Mouse (Mus musculus): ENCODE measurements around the gene Tescl. TPM values are rescaled to one million over a fixed set of nuclear protein-coding genes. Genes with fewer than 3 reads are reported as not detected.

The Tescl gene
- polyA plus RNA-seq, 1 experiment from 2014 or later, result 0.20 TPM

- 0 out of 2 replicates have a peak, but pooled peaks cover 3% of the 10 kb centered on the region for H3K27me3 ChIP-seq (replicated peaks; ENCODE audit: control insufficient read depth, insufficient read depth, low read length)
- H3K9ac ChIP-seq (ENCODE audit: low read length), result no peak overlapping the region
- ATAC-seq, result no peak
- H3K4me2 ChIP-seq (ENCODE audit: low read length), result no peak overlapping the region
- H3K9me3 ChIP-seq (replicated peaks; ENCODE audit: control insufficient read depth, low read length), result no peaks in the 10 kb centered on the region
- DNase-seq (ENCODE audit: low spot score), result no peak
- no peak overlapping the region for H3K4me3 ChIP-seq (ENCODE audit: low read depth, low read length)
- H3K4me1 ChIP-seq (ENCODE audit: control insufficient read depth, insufficient read depth, low read length), result no peaks in the 10 kb centered on the region
- H3K27ac ChIP-seq (ENCODE audit: low read depth, low read length), result no peak overlapping the region
- WGBS, result 82% methylated on average over 15 of the region's 15 CpGs
- H3K36me3 ChIP-seq (ENCODE audit: control insufficient read depth, insufficient read depth, low read length), result no peaks in the 10 kb centered on the region
Observed at GRCm38 (mm10) chr7:24366716-24367632, 33.2 kb upstream of the Tescl start.

- Histone ChIP-seq H3K4me3 (ENCODE audit: low read depth, low read length) (no peak overlapping the region), H3K4me2 (ENCODE audit: low read length) (no peak overlapping the region), H3K36me3 (ENCODE audit: control insufficient read depth, insufficient read depth, low read length) (no peaks in the 10 kb centered on the region), H3K4me1 (ENCODE audit: control insufficient read depth, insufficient read depth, low read length) (no peaks in the 10 kb centered on the region), H3K27ac (ENCODE audit: low read depth, low read length) (no peak overlapping the region), H3K27me3 (replicated peaks; ENCODE audit: control insufficient read depth, insufficient read depth, low read length) (0 out of 2 replicates have a peak, but pooled peaks cover 3% of the 10 kb centered on the region), H3K9ac (ENCODE audit: low read length) (no peak overlapping the region), H3K9me3 (replicated peaks; ENCODE audit: control insufficient read depth, low read length) (no peaks in the 10 kb centered on the region)
- DNase-seq (ENCODE audit: low spot score) (no peak), ATAC-seq (peak; percentile 22; the same call in 1 of the 2 replicates)
- WGBS, result 75% methylated on average over 5 of the region's 5 CpGs
Observed at GRCm38 (mm10) chr7:24365258-24366014, 31.7 kb upstream of the Tescl start.

- H3K36me3 ChIP-seq (ENCODE audit: control insufficient read depth, insufficient read depth, low read length), result no peaks in the 10 kb centered on the region
- 0 out of 2 replicates have a peak, but pooled peaks cover 3% of the 10 kb centered on the region for H3K27me3 ChIP-seq (replicated peaks; ENCODE audit: control insufficient read depth, insufficient read depth, low read length)
- peak; percentile 85 for ATAC-seq
- H3K4me3 ChIP-seq (ENCODE audit: low read depth, low read length), result no peak overlapping the region
- peak; percentile 93 for DNase-seq (ENCODE audit: low spot score)
- no peak overlapping the region for H3K4me2 ChIP-seq (ENCODE audit: low read length)
- 21% methylated on average over 10 of the region's 10 CpGs for WGBS
- H3K9ac ChIP-seq (ENCODE audit: low read length), result no peak overlapping the region
- H3K9me3 ChIP-seq (replicated peaks; ENCODE audit: control insufficient read depth, low read length), result no peaks in the 10 kb centered on the region
- H3K4me1 ChIP-seq (ENCODE audit: control insufficient read depth, insufficient read depth, low read length), result no peaks in the 10 kb centered on the region
- no peak overlapping the region for H3K27ac ChIP-seq (ENCODE audit: low read depth, low read length)
Observed at GRCm38 (mm10) chr7:24364827-24365226, 31.1 kb upstream of the Tescl start.

GRCm38 (mm10) chr7:24363228-24363627 is 29.5 kb upstream of the Tescl start:
- no peak for ATAC-seq
- H3K4me1 ChIP-seq (ENCODE audit: control insufficient read depth, insufficient read depth, low read length), result no peaks in the 10 kb centered on the region
- 0 out of 2 replicates have a peak, but pooled peaks cover 3% of the 10 kb centered on the region for H3K27me3 ChIP-seq (replicated peaks; ENCODE audit: control insufficient read depth, insufficient read depth, low read length)
- no peaks in the 10 kb centered on the region for H3K9me3 ChIP-seq (replicated peaks; ENCODE audit: control insufficient read depth, low read length)
- 22% methylated on average over 7 of the region's 7 CpGs for WGBS
- peak; percentile 32 for DNase-seq (ENCODE audit: low spot score)
- no peak overlapping the region for H3K9ac ChIP-seq (ENCODE audit: low read length)
- no peak overlapping the region for H3K4me3 ChIP-seq (ENCODE audit: low read depth, low read length)
- no peak overlapping the region for H3K4me2 ChIP-seq (ENCODE audit: low read length)
- no peak overlapping the region for H3K27ac ChIP-seq (ENCODE audit: low read depth, low read length)
- no peaks in the 10 kb centered on the region for H3K36me3 ChIP-seq (ENCODE audit: control insufficient read depth, insufficient read depth, low read length)

- Histone ChIP-seq H3K36me3 (ENCODE audit: control insufficient read depth, insufficient read depth, low read length) (no peaks in the 10 kb centered on the region), H3K4me3 (ENCODE audit: low read depth, low read length) (no peak overlapping the region), H3K27ac (ENCODE audit: low read depth, low read length) (no peak overlapping the region), H3K9ac (ENCODE audit: low read length) (no peak overlapping the region), H3K27me3 (replicated peaks; ENCODE audit: control insufficient read depth, insufficient read depth, low read length) (0 out of 2 replicates have a peak, but pooled peaks cover 3% of the 10 kb centered on the region), H3K4me1 (ENCODE audit: control insufficient read depth, insufficient read depth, low read length) (no peaks in the 10 kb centered on the region), H3K9me3 (replicated peaks; ENCODE audit: control insufficient read depth, low read length) (no peaks in the 10 kb centered on the region), H3K4me2 (ENCODE audit: low read length) (no peak overlapping the region)
- ATAC-seq (no peak), DNase-seq (ENCODE audit: low spot score) (no peak)
- 66% methylated on average over 4 of the region's 4 CpGs for WGBS
Observed at GRCm38 (mm10) chr7:24361001-24361400, 27.3 kb upstream of the Tescl start.

GRCm38 (mm10) chr7:24359269-24359668 is 25.5 kb upstream of the Tescl start:
- no peaks in the 10 kb centered on the region for H3K9me3 ChIP-seq (replicated peaks; ENCODE audit: control insufficient read depth, low read length)
- no peak overlapping the region for H3K9ac ChIP-seq (ENCODE audit: low read length)
- no peaks in the 10 kb centered on the region for H3K36me3 ChIP-seq (ENCODE audit: control insufficient read depth, insufficient read depth, low read length)
- H3K4me2 ChIP-seq (ENCODE audit: low read length), result no peak overlapping the region
- no peak overlapping the region for H3K27ac ChIP-seq (ENCODE audit: low read depth, low read length)
- DNase-seq (ENCODE audit: low spot score), result no peak
- 30% methylated on average over 9 of the region's 9 CpGs for WGBS
- no peak overlapping the region for H3K4me3 ChIP-seq (ENCODE audit: low read depth, low read length)
- 0 out of 2 replicates have a peak, but pooled peaks cover 2% of the 10 kb centered on the region for H3K27me3 ChIP-seq (replicated peaks; ENCODE audit: control insufficient read depth, insufficient read depth, low read length)
- ATAC-seq, result no peak
- H3K4me1 ChIP-seq (ENCODE audit: control insufficient read depth, insufficient read depth, low read length), result no peaks in the 10 kb centered on the region

GRCm38 (mm10) chr7:24357899-24358298 is 24.2 kb upstream of the Tescl start:
- H3K4me3 ChIP-seq (ENCODE audit: low read depth, low read length), result no peak overlapping the region
- H3K27ac ChIP-seq (ENCODE audit: low read depth, low read length), result no peak overlapping the region
- H3K9me3 ChIP-seq (replicated peaks; ENCODE audit: control insufficient read depth, low read length), result no peaks in the 10 kb centered on the region
- no peaks in the 10 kb centered on the region for H3K27me3 ChIP-seq (replicated peaks; ENCODE audit: control insufficient read depth, insufficient read depth, low read length)
- no peaks in the 10 kb centered on the region for H3K4me1 ChIP-seq (ENCODE audit: control insufficient read depth, insufficient read depth, low read length)
- DNase-seq (ENCODE audit: low spot score) (no peak), ATAC-seq (no peak)
- 49% methylated on average over 4 of the region's 4 CpGs for WGBS
- no peaks in the 10 kb centered on the region for H3K36me3 ChIP-seq (ENCODE audit: control insufficient read depth, insufficient read depth, low read length)
- H3K9ac ChIP-seq (ENCODE audit: low read length), result no peak overlapping the region
- H3K4me2 ChIP-seq (ENCODE audit: low read length), result no peak overlapping the region

GRCm38 (mm10) chr7:24356081-24356480 is 22.3 kb upstream of the Tescl start:
- Histone ChIP-seq H3K9me3 (replicated peaks; ENCODE audit: control insufficient read depth, low read length) (no peaks in the 10 kb centered on the region), H3K4me2 (ENCODE audit: low read length) (no peak overlapping the region), H3K27me3 (replicated peaks; ENCODE audit: control insufficient read depth, insufficient read depth, low read length) (no peaks in the 10 kb centered on the region), H3K27ac (ENCODE audit: low read depth, low read length) (no peak overlapping the region), H3K4me1 (ENCODE audit: control insufficient read depth, insufficient read depth, low read length) (no peaks in the 10 kb centered on the region), H3K4me3 (ENCODE audit: low read depth, low read length) (no peak overlapping the region), H3K9ac (ENCODE audit: low read length) (no peak overlapping the region), H3K36me3 (ENCODE audit: control insufficient read depth, insufficient read depth, low read length) (no peaks in the 10 kb centered on the region)
- DNase-seq (ENCODE audit: low spot score), result no peak
- no peak for ATAC-seq
- 81% methylated on average over 10 of the region's 10 CpGs for WGBS

All from forebrain, embryonic 14.5 days (tissue).